Mouse (Mus musculus) G1E (cell line): ENCODE measurements around the gene Nalcn.

Experiments
- CTCF ChIP-seq: IDR thresholded peaks from 2 replicates; pipeline ENCODE4 v1.5.1; 2012; ENCODE audit warnings: low read depth, low read length, inconsistent platforms, mixed read lengths
- GATA1 ChIP-seq: IDR thresholded peaks from 2 replicates; pipeline ENCODE4 v1.6.1; 2012; ENCODE audit warnings: borderline replicate concordance, low read length, inconsistent platforms, mixed read lengths
- GATA2 ChIP-seq: IDR thresholded peaks from 2 replicates; pipeline ENCODE4 v1.6.1; 2012; ENCODE audit warnings: low read depth, low read length, inconsistent platforms, borderline replicate concordance
- POLR2AphosphoS5 ChIP-seq: IDR thresholded peaks from 2 replicates; pipeline ENCODE4 v1.6.1; 2012; ENCODE audit warnings: low read depth, low read length, inconsistent platforms; ENCODE audit not compliant: insufficient replicate concordance
- TAL1 ChIP-seq: conservative IDR thresholded peaks from 2 replicates; pipeline ENCODE4 v1.6.1; 2012; ENCODE audit warnings: low read depth, low read length, inconsistent platforms, mixed read lengths

- no peak for TF ChIP-seq TAL1
- TF ChIP-seq GATA1: no peak
- no peak for TF ChIP-seq CTCF
- no peak for TF ChIP-seq GATA2
- TF ChIP-seq POLR2AphosphoS5: no peak
These were observed 91.3 kb downstream of the Nalcn start for GRCm38 (mm10) chr14:123535636-123536035.
